Mouse (Mus musculus): ENCODE measurements at regions not wholly inside any gene's neighbourhood (a gene's known extent, or its start where the extent isn't known, plus 50 kb on each side); places are given as distances from the start of the nearest gene placed in this dataset.

GRCm38 (mm10) chr14:46126541-46126940 is 252.7 kb upstream of the Gm15217 start:
- ATAC-seq = no peak
- TF ChIP-seq CTCF (IDR thresholded peaks at IDR 0.05; ENCODE audit: low read depth) = no peak
- Histone ChIP-seq H3K4me1 (replicated peaks; ENCODE audit: control insufficient read depth, insufficient read depth, low read length) (no peaks in the 10 kb centered on the region), H3K27ac (ENCODE audit: low read depth, low read length) (no peak overlapping the region), H3K36me3 (ENCODE audit: control insufficient read depth, insufficient read depth) (no peaks in the 10 kb centered on the region), H3K9me3 (ENCODE audit: control insufficient read depth) (no peaks in the 10 kb centered on the region), H3K4me2 (replicated peaks; ENCODE audit: low read depth) (no peak overlapping the region), H3K9ac (ENCODE audit: low read depth, low read length) (no peak overlapping the region), H3K4me3 (ENCODE audit: low read depth, low read length) (no peak overlapping the region), H3K27me3 (replicated peaks; ENCODE audit: control insufficient read depth, insufficient read depth, low read length) (no peaks in the 10 kb centered on the region)
- 90% methylated on average over 1 of the region's 1 CpGs for WGBS

GRCm38 (mm10) chr14:46129762-46130161 is 249.5 kb upstream of the Gm15217 start:
- H3K4me2 ChIP-seq (replicated peaks; ENCODE audit: low read depth) = no peak overlapping the region
- no peaks in the 10 kb centered on the region for H3K36me3 ChIP-seq (ENCODE audit: control insufficient read depth, insufficient read depth)
- no peak overlapping the region for H3K9ac ChIP-seq (ENCODE audit: low read depth, low read length)
- no peak overlapping the region for H3K4me3 ChIP-seq (ENCODE audit: low read depth, low read length)
- no peaks in the 10 kb centered on the region for H3K9me3 ChIP-seq (ENCODE audit: control insufficient read depth)
- H3K4me1 ChIP-seq (replicated peaks; ENCODE audit: control insufficient read depth, insufficient read depth, low read length) = no peaks in the 10 kb centered on the region
- WGBS = 46% methylated on average over 3 of the region's 3 CpGs
- TF ChIP-seq CTCF (IDR thresholded peaks at IDR 0.05; ENCODE audit: low read depth) = no peak
- no peak for ATAC-seq
- no peak overlapping the region for H3K27ac ChIP-seq (ENCODE audit: low read depth, low read length)
- H3K27me3 ChIP-seq (replicated peaks; ENCODE audit: control insufficient read depth, insufficient read depth, low read length) = no peaks in the 10 kb centered on the region

GRCm38 (mm10) chr14:46144175-46144574 is 235.0 kb upstream of the Gm15217 start:
- no peak overlapping the region for H3K27ac ChIP-seq (ENCODE audit: low read depth, low read length)
- H3K4me2 ChIP-seq (replicated peaks; ENCODE audit: low read depth) = no peak overlapping the region
- no peaks in the 10 kb centered on the region for H3K4me1 ChIP-seq (replicated peaks; ENCODE audit: control insufficient read depth, insufficient read depth, low read length)
- H3K4me3 ChIP-seq (ENCODE audit: low read depth, low read length) = no peak overlapping the region
- H3K36me3 ChIP-seq (ENCODE audit: control insufficient read depth, insufficient read depth) = no peaks in the 10 kb centered on the region
- H3K9me3 ChIP-seq (ENCODE audit: control insufficient read depth) = no peaks in the 10 kb centered on the region; the same call in 1 of the 2 replicates
- 18% methylated on average over 4 of the region's 4 CpGs for WGBS
- no peak for ATAC-seq
- no peak overlapping the region for H3K9ac ChIP-seq (ENCODE audit: low read depth, low read length)
- no peak for TF ChIP-seq CTCF (IDR thresholded peaks at IDR 0.05; ENCODE audit: low read depth)
- H3K27me3 ChIP-seq (replicated peaks; ENCODE audit: control insufficient read depth, insufficient read depth, low read length) = no peaks in the 10 kb centered on the region

- H3K4me3 ChIP-seq (ENCODE audit: low read depth, low read length) = no peak overlapping the region
- no peaks in the 10 kb centered on the region for H3K4me1 ChIP-seq (replicated peaks; ENCODE audit: control insufficient read depth, insufficient read depth, low read length)
- no peak for TF ChIP-seq CTCF (IDR thresholded peaks at IDR 0.05; ENCODE audit: low read depth)
- H3K4me2 ChIP-seq (replicated peaks; ENCODE audit: low read depth) = no peak overlapping the region
- H3K27ac ChIP-seq (ENCODE audit: low read depth, low read length) = no peak overlapping the region
- no peaks in the 10 kb centered on the region for H3K36me3 ChIP-seq (ENCODE audit: control insufficient read depth, insufficient read depth)
- WGBS = 40% methylated on average over 6 of the region's 6 CpGs
- ATAC-seq = no peak
- H3K9ac ChIP-seq (ENCODE audit: low read depth, low read length) = no peak overlapping the region
- no peaks in the 10 kb centered on the region for H3K9me3 ChIP-seq (ENCODE audit: control insufficient read depth)
- no peaks in the 10 kb centered on the region for H3K27me3 ChIP-seq (replicated peaks; ENCODE audit: control insufficient read depth, insufficient read depth, low read length)
These were observed 234.5 kb upstream of the Gm15217 start for GRCm38 (mm10) chr14:46144707-46145106.

GRCm38 (mm10) chr14:46145584-46145983 is 233.6 kb upstream of the Gm15217 start:
- Histone ChIP-seq H3K36me3 (ENCODE audit: control insufficient read depth, insufficient read depth) (no peaks in the 10 kb centered on the region), H3K4me1 (replicated peaks; ENCODE audit: control insufficient read depth, insufficient read depth, low read length) (no peaks in the 10 kb centered on the region), H3K9me3 (ENCODE audit: control insufficient read depth) (no peaks in the 10 kb centered on the region), H3K4me3 (ENCODE audit: low read depth, low read length) (no peak overlapping the region), H3K27ac (ENCODE audit: low read depth, low read length) (no peak overlapping the region), H3K9ac (ENCODE audit: low read depth, low read length) (no peak overlapping the region), H3K27me3 (replicated peaks; ENCODE audit: control insufficient read depth, insufficient read depth, low read length) (no peaks in the 10 kb centered on the region), H3K4me2 (replicated peaks; ENCODE audit: low read depth) (no peak overlapping the region)
- ATAC-seq = no peak
- WGBS = 65% methylated on average over 7 of the region's 7 CpGs
- TF ChIP-seq CTCF (IDR thresholded peaks at IDR 0.05; ENCODE audit: low read depth) = no peak

GRCm38 (mm10) chr14:46149073-46149661 is 230.0 kb upstream of the Gm15217 start:
- ATAC-seq = no peak
- no peak overlapping the region for H3K4me2 ChIP-seq (replicated peaks; ENCODE audit: low read depth)
- 82% methylated on average over 6 of the region's 6 CpGs for WGBS
- no peaks in the 10 kb centered on the region for H3K36me3 ChIP-seq (ENCODE audit: control insufficient read depth, insufficient read depth)
- TF ChIP-seq CTCF (IDR thresholded peaks at IDR 0.05; ENCODE audit: low read depth) = no peak
- H3K4me1 ChIP-seq (replicated peaks; ENCODE audit: control insufficient read depth, insufficient read depth, low read length) = no peaks in the 10 kb centered on the region
- H3K4me3 ChIP-seq (ENCODE audit: low read depth, low read length) = no peak overlapping the region
- no peak overlapping the region for H3K27ac ChIP-seq (ENCODE audit: low read depth, low read length)
- no peaks in the 10 kb centered on the region for H3K9me3 ChIP-seq (ENCODE audit: control insufficient read depth)
- no peak overlapping the region for H3K9ac ChIP-seq (ENCODE audit: low read depth, low read length)
- no peaks in the 10 kb centered on the region for H3K27me3 ChIP-seq (replicated peaks; ENCODE audit: control insufficient read depth, insufficient read depth, low read length)

GRCm38 (mm10) chr14:46158741-46159140 is 220.5 kb upstream of the Gm15217 start:
- Histone ChIP-seq H3K27ac (ENCODE audit: low read depth, low read length) (no peak overlapping the region), H3K36me3 (ENCODE audit: control insufficient read depth, insufficient read depth) (no peaks in the 10 kb centered on the region), H3K4me1 (replicated peaks; ENCODE audit: control insufficient read depth, insufficient read depth, low read length) (no peaks in the 10 kb centered on the region), H3K4me3 (ENCODE audit: low read depth, low read length) (no peak overlapping the region), H3K9me3 (ENCODE audit: control insufficient read depth) (no peaks in the 10 kb centered on the region), H3K27me3 (replicated peaks; ENCODE audit: control insufficient read depth, insufficient read depth, low read length) (no peaks in the 10 kb centered on the region), H3K9ac (ENCODE audit: low read depth, low read length) (no peak overlapping the region), H3K4me2 (replicated peaks; ENCODE audit: low read depth) (no peak overlapping the region)
- TF ChIP-seq CTCF (IDR thresholded peaks at IDR 0.05; ENCODE audit: low read depth) = no peak
- no peak for ATAC-seq
- WGBS = 53% methylated on average over 2 of the region's 2 CpGs

All from intestine, postnatal 0 days (tissue).